Mouse (Mus musculus) testis, postnatal 14 days (tissue): ENCODE measurements at regions not wholly inside any gene's neighbourhood (a gene's known extent, or its start where the extent isn't known, plus 50 kb on each side); places are given as distances from the start of the nearest gene placed in this dataset.

ENCODE experiments used
- DNase-seq: peaks from one replicate; pipeline ENCODE4 v3.0.0; 2021; ENCODE audit warnings: low spot score

DNA sequence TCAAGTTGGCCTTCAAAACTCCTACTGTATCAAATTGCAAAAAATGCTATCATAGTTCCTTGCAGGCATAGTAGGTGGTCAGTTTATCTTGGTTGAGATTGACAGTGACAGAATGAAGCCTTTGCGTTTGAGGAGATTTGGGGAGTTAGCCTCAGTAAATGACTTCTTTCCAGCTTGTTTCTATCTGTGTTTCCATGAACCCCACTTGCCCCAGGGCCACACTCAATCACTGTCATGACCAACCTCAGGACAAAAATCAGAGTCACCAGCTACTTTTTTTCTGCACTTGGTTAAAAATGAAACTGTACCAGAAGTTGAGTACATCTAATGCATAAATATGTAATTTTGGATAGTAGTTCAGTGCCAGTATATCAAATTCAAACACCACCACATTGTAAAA, 287.7 kb upstream of the Arid1b start:
- no peak for DNase-seq

DNA sequence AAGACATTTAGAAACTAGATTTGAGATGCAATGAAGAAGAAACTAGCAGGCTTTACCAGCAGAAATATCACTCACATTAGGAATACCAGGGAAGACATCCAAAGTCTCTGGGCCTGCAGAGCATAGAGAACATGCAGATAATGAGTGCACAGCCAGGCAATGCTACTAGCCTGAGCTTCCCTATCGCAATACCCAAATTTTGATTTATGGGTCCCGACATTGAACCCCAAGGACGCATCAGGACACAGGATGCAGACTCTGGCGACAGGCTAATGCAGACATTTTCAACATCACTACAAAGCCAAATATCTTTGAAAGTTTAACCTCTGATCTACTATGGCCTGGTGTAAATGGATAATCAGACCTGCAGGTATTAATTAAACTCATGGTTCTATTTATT, 273.1 kb upstream of the Arid1b start:
- no peak for DNase-seq

GRCm38 (mm10) chr17:4724031-4724430, 270.1 kb upstream of the Arid1b start:
- no peak for DNase-seq

DNA sequence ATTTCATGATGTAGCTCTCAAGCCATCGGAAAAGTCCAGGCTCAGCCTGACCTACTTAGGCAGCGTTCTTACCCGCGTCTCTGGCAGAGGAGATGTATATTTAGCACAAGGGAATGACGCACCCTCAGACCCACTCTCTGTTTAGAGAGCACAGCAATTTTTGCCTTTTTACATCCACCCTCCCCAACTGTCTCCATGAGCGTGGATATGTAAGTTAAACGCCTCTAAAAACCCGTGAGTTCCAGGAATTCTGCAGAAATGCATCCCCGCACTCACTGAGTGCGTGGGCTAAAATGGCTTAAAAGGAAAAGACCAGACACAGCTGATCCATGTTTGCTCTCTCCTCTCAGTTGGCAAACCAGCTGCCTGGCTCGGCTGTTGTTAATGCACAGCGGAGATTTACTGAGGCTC, 267.8 kb upstream of the Arid1b start:
- no peak for DNase-seq

DNA sequence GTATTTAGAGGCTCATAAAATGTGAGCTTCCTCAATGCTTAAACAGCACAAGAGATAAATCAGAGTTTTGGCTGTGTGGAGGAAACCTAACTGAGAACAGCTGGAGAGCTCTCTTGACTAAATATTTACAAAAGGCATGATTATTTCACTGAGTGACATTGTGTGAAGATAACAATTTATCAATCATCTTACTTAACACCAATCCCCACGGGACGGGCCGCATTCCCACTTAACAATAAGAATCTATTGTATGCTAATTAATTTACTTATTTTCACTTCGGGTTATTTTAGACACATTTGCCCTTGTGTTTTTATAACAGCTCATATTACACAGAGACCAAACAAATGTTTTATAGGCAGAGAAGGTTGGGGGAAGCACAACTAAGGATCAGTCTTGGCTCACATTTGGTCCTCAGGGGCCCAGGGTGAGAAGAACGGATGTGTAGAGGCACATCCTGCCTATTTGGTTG, 259.7 kb upstream of the Arid1b start:
- peak; percentile 14 for DNase-seq

- DNase-seq, result no peak
Measured at GRCm38 (mm10) chr17:4735185-4735584, 258.9 kb upstream of the Arid1b start.

GRCm38 (mm10) chr17:4736689-4737088, 257.4 kb upstream of the Arid1b start:
- DNase-seq, result no peak

- DNase-seq, result no peak
Measured at GRCm38 (mm10) chr17:4738717-4739485, 255.2 kb upstream of the Arid1b start.

- no peak for DNase-seq
Measured at GRCm38 (mm10) chr17:4740784-4741183, 253.3 kb upstream of the Arid1b start.

DNA sequence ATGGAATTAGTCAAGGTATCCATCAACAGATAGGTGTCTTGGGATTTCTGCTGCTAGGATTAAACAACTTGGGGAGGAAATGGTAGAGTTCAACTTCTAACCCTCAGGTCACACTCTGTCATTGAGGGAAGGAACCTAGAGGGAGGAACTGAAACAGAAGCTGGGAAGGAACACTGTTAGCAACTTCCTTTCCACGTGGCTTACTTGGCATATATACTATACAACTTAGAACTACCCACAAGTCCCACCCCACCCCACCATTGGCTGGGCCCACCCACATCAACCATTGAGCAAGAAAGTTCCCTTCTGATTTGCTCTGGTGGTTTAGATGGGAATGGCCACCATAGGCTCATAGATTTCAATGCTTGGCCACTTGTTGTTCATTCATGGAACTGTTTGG, 251.8 kb upstream of the Arid1b start:
- no peak for DNase-seq

DNA sequence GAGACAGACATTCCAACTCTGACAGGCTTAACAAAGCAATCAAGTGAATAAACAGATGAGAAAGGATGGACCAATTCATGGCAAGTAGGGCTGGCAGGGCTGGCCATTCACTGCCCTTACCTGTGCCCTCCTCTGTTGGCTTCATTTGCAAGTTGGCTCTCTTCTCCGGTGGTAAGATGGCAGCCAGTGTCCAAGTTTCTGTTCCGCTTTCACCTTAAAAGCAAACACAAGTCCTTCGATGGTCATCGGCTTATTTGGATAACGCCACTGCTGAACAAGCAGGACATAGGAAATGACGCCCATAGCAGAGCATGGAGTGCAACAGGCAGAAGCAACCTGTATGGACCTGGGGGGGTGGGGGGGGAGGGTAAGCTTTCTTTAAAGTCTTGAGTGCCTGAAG, 231.2 kb upstream of the Arid1b start:
- no peak for DNase-seq

- no peak for DNase-seq
Measured at GRCm38 (mm10) chr17:4765723-4766122, 228.4 kb upstream of the Arid1b start.

DNA sequence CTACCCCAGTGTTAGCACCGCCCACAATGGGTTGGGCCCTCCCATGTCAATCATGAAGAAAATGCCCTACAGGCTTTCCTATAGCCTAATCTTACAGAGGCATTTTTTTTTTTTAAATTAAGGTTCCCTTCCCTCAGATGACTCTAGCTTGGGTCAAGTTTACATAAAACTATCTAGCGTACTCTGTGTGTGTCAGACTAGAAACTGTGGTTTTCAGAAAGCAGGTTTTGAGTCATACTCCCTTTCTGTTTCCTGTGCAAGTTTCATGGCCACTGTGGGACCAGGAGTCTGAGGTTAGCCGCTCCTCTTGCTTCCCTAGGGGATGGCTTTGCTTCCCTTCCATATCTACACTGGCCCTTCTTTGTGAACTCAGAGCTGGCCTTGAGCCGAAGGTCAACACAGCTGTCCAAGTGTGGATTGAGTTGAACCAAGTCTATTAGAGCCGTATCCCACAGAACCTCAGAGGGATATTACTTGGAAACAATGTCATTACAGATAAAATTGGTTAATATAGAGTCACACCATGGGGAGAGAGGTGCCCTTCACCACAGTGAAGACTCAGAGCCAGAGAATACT, 226.1 kb upstream of the Arid1b start:
- peak; percentile 25 for DNase-seq

- no peak for DNase-seq
Measured at GRCm38 (mm10) chr17:4769284-4769683, 224.8 kb upstream of the Arid1b start.

DNA sequence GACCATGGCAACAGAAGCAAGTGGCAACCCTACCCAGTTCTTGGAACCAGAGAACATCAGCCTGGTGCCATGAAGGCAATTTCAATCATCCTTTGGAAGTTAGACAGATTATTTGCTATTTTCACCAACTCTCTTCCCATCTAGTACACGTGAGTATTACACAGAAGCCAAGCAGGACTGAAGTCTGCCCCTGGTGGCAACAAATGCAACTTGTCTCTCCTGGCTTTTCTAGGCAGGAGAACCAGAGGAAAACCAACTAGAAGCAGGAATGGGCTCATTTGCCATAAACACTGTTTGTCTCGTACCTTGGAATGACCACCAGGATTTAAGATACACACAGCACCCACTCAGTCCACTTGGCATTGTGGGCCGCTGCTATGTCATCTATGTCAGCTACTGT, 224.1 kb upstream of the Arid1b start:
- DNase-seq, result no peak

- peak; percentile 46 for DNase-seq
Measured at GRCm38 (mm10) chr17:4778161-4778560, 216.0 kb upstream of the Arid1b start.

GRCm38 (mm10) chr17:4779017-4779416, 215.1 kb upstream of the Arid1b start:
- DNase-seq, result no peak

DNA sequence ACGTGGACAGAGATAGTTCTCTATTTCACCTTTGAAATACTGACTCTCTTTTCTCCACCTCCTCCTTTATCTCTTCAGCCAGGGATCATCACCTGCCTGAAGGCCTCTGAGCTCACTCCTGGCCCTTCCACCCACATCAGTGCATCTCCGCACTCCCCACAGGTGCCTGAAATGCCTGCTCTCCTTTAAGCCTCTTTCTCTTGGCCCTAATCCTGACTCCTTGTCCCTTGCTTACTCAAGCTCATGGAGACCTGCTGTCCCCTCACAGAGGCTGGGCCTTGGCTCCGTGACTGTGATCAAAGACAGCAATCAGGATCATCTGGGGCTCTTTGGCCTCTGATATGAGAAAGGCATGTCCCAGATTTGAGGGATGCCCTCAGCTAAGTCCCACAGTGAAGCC, 212.5 kb upstream of the Arid1b start:
- DNase-seq, result no peak

DNA sequence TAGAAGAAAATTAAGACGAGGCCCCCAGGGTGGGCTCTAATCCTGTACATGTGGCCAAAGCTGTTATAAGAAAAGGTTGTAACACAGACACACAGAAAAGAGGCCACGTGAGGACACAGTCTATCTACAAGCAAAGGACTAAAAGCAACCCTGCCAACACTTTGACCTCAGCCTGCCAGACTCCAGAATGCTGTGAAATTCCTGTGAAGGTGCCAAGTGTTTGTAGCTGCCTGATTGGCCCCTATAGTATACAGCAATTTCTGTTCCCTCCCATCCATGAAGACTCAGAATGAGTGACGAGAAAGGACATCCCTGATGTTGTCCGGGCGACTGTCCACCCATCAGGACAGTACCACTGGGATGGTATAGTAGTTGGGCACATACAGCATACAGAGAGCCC, 209.8 kb upstream of the Arid1b start:
- DNase-seq, result no peak

- DNase-seq, result no peak
Measured at GRCm38 (mm10) chr17:4785281-4785839, 208.8 kb upstream of the Arid1b start.

GRCm38 (mm10) chr17:4786524-4786923, 207.6 kb upstream of the Arid1b start:
- no peak for DNase-seq

DNA sequence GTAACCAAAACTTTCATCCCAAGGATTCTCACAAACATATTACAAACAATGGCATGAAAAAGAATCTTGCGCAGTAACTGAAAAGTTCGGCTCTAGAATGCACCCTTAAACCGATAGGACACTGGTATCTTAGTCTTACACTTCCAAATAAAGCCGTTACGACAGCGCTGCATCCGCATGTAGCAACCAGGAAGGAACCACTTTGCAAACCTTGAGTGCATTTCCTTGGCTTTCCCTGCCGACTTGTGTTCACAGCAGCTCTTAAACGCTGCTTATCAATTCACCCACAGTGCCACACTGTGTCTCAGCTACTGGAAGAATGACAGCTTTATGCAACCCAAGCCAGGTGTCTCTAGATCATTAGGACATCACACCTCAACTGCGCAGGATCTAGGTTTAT, 202.3 kb upstream of the Arid1b start:
- no peak for DNase-seq

GRCm38 (mm10) chr17:4796241-4796640, 197.9 kb upstream of the Arid1b start:
- no peak for DNase-seq

DNA sequence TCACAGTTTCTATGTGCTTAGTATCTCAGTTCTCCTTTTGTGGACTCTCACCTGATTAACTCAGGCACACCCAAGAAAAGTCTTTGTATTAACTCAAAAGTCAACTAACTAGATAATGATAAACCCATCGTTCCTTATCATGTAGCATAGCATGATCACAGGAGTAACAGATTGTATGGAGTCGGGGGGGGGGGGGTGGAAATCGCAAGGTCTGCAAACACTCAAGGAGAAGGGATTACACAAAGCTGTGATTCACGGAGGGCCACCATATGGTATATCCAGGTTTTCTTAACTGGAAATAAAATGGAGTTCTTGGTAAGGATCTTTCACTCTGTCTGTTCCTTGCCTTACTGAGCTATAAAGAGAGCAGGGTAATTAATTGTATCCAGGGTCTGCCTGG, 190.1 kb upstream of the Arid1b start:
- DNase-seq, result no peak
